Mouse (Mus musculus) liver, adult (tissue): ENCODE data around the gene Slc5a5.

Experiments
- GATA4 ChIP-seq: IDR thresholded peaks from 2 replicates; pipeline ENCODE4 v1.6.1; 2014; ENCODE audit warnings: mild to moderate bottlenecking, low read length; ENCODE audit not compliant: insufficient replicate concordance

Slc5a5 gene

GRCm38 (mm10) chr8:70894385-70894720 is 1.8 kb upstream of the Slc5a5 start:
- TF ChIP-seq GATA4: no peak

- TF ChIP-seq GATA4: no peak
Observed at GRCm38 (mm10) chr8:70893656-70894384, 1.3 kb upstream of the Slc5a5 start.

- TF ChIP-seq GATA4: no peak
Observed at GRCm38 (mm10) chr8:70892896-70893655, 519 bp upstream of the Slc5a5 start.

GRCm38 (mm10) chr8:70891356-70891755 is 1.2 kb downstream of the Slc5a5 start:
- no peak for TF ChIP-seq GATA4

GRCm38 (mm10) chr8:70890656-70891055 is 1.9 kb downstream of the Slc5a5 start:
- TF ChIP-seq GATA4: no peak

- TF ChIP-seq GATA4: no peak
Observed at GRCm38 (mm10) chr8:70887669-70888068, 4.9 kb downstream of the Slc5a5 start.

- no peak for TF ChIP-seq GATA4
Observed at GRCm38 (mm10) chr8:70885612-70886011, 6.9 kb downstream of the Slc5a5 start.

GRCm38 (mm10) chr8:70884683-70885082 is 7.9 kb downstream of the Slc5a5 start:
- no peak for TF ChIP-seq GATA4

- no peak for TF ChIP-seq GATA4
Observed at GRCm38 (mm10) chr8:70884186-70884585, 8.4 kb downstream of the Slc5a5 start.

- TF ChIP-seq GATA4: no peak
Observed at GRCm38 (mm10) chr8:70880546-70880945, 12.0 kb downstream of the Slc5a5 start.

GRCm38 (mm10) chr8:70880126-70880525 is 12.4 kb downstream of the Slc5a5 start:
- TF ChIP-seq GATA4: no peak

GRCm38 (mm10) chr8:70879500-70879899 is 13.1 kb downstream of the Slc5a5 start:
- no peak for TF ChIP-seq GATA4

- TF ChIP-seq GATA4: no peak
Observed at GRCm38 (mm10) chr8:70878178-70878577, 14.4 kb downstream of the Slc5a5 start.

GRCm38 (mm10) chr8:70876382-70876781 is 16.2 kb downstream of the Slc5a5 start:
- TF ChIP-seq GATA4: no peak

GRCm38 (mm10) chr8:70874441-70874840 is 18.1 kb downstream of the Slc5a5 start:
- no peak for TF ChIP-seq GATA4

- no peak; the same call in 1 of the 2 replicates for TF ChIP-seq GATA4
Observed at GRCm38 (mm10) chr8:70873364-70873985, 19.1 kb downstream of the Slc5a5 start, which contains the start of gene Ccdc124. TSS of gene Ccdc124 (minus strand) at chr8:70873935.
